ENCODE assay signal across 8 mouse cellular contexts in genomic region chr5:129907775-129908174, GRCm38 (mm10). TPM values are rescaled to one million over a fixed set of nuclear protein-coding genes. Genes with fewer than 3 reads are reported as not detected.
DNase-seq lines count a peak whose midpoint lies in the region; ATAC-seq and TF ChIP-seq lines count a peak whose summit lies in the region.

No protein-coding gene starts in this region.

- peak overlapping the region; percentile 81 for H3K9ac ChIP-seq in neural tube, embryonic 11.5 days (ENCODE audit: low read length)
- H3K9ac ChIP-seq in limb, embryonic 14.5 days (ENCODE audit: low read depth, low read length, severe bottlenecking): peak overlapping the region; percentile 80
- H3K9ac ChIP-seq in stomach, embryonic 15.5 days: no peak overlapping the region

- no peak for TF ChIP-seq POLR2A in limb, embryonic 14.5 days (IDR thresholded peaks at IDR 0.05; ENCODE audit: borderline replicate concordance, extremely low read depth, insufficient read depth, insufficient read length)

- no peaks in the 10 kb centered on the region for H3K9me3 ChIP-seq in neural tube, embryonic 11.5 days (ENCODE audit: control insufficient read depth, low read length)
- H3K9me3 ChIP-seq in limb, embryonic 14.5 days (ENCODE audit: control insufficient read depth, low read length): no peaks in the 10 kb centered on the region
- H3K9me3 ChIP-seq in stomach, embryonic 15.5 days: no peaks in the 10 kb centered on the region

- H3K4me3 ChIP-seq in neural tube, embryonic 11.5 days (ENCODE audit: low read depth, low read length): peak overlapping the region; percentile 64
- H3K4me3 ChIP-seq in limb, embryonic 14.5 days (replicated peaks; ENCODE audit: low read length): peak overlapping the region; percentile 63
- peak overlapping the region; percentile 71 for H3K4me3 ChIP-seq in stomach, embryonic 15.5 days (replicated peaks)

- H3K4me2 ChIP-seq in neural tube, embryonic 11.5 days (ENCODE audit: low read depth): peak overlapping the region; percentile 68
- H3K4me2 ChIP-seq in limb, embryonic 14.5 days (replicated peaks; ENCODE audit: low read depth, low read length, severe bottlenecking): peak overlapping the region; percentile 79
- H3K4me2 ChIP-seq in stomach, embryonic 15.5 days: peak overlapping the region; percentile 95

- H3K27ac ChIP-seq in neural tube, embryonic 11.5 days (ENCODE audit: low read depth, low read length): peak overlapping the region; percentile 47; the same call in 1 of the 2 replicates
- peak overlapping the region; percentile 76 for H3K27ac ChIP-seq in limb, embryonic 14.5 days (replicated peaks; ENCODE audit: low read depth, low read length)
- peak overlapping the region; percentile 8; the same call in 1 of the 2 replicates for H3K27ac ChIP-seq in stomach, embryonic 15.5 days

- ATAC-seq in neural tube, embryonic 11.5 days (ENCODE audit: insufficient read depth, low FRiP score, low TSS enrichment): no peak
- ATAC-seq in limb, embryonic 14.5 days (ENCODE audit: low FRiP score, low read depth): no peak
- no peak for ATAC-seq in stomach, embryonic 15.5 days (ENCODE audit: insufficient read depth, low FRiP score, low read depth)

- no peaks in the 10 kb centered on the region for H3K4me1 ChIP-seq in neural tube, embryonic 11.5 days (ENCODE audit: control insufficient read depth, insufficient read depth, low read length)
- H3K4me1 ChIP-seq in limb, embryonic 14.5 days (ENCODE audit: control insufficient read depth, insufficient read depth, low read length): 0 out of 2 replicates have a peak, but pooled peaks cover 4% of the 10 kb centered on the region
- no peaks in the 10 kb centered on the region for H3K4me1 ChIP-seq in stomach, embryonic 15.5 days

- DNase-seq in embryo, embryonic 11 days: peak; percentile 13
- DNase-seq in embryo, embryonic 10 days (ENCODE audit: low spot score): no peak
- no peak for DNase-seq in neural tube, embryonic 11.5 days (ENCODE audit: low spot score)
- no peak for DNase-seq in neural tube, embryonic 10.5 days (ENCODE audit: extremely low spot score, low spot score)
- no peak for DNase-seq in limb, embryonic 14.5 days (ENCODE audit: low spot score)
- no peak for DNase-seq in gastrocnemius, postnatal 14 days
- no peak for DNase-seq in c-Kit-positive CD71-positive TER-119-positive erythroid progenitor cells, embryonic 14.5 days (ENCODE audit: low spot score)

- H3K27me3 ChIP-seq in neural tube, embryonic 11.5 days (ENCODE audit: control insufficient read depth, insufficient read depth, low read length): no peaks in the 10 kb centered on the region
- no peaks in the 10 kb centered on the region for H3K27me3 ChIP-seq in limb, embryonic 14.5 days (ENCODE audit: control insufficient read depth, insufficient read depth, low read length)
- no peaks in the 10 kb centered on the region for H3K27me3 ChIP-seq in stomach, embryonic 15.5 days (replicated peaks)

- 33% methylated on average over 4 of the region's 4 CpGs for WGBS in neural tube, embryonic 11.5 days
- 37% methylated on average over 4 of the region's 4 CpGs for WGBS in limb, embryonic 14.5 days
- 24% methylated on average over 4 of the region's 4 CpGs for WGBS in stomach, embryonic 15.5 days

- no peaks in the 10 kb centered on the region for H3K36me3 ChIP-seq in neural tube, embryonic 11.5 days (ENCODE audit: control insufficient read depth, insufficient read depth, low read length)
- peaks cover 7% of the 10 kb centered on the region; the same call in 1 of the 2 replicates for H3K36me3 ChIP-seq in limb, embryonic 14.5 days (ENCODE audit: control insufficient read depth, insufficient read depth, low read length)
- H3K36me3 ChIP-seq in stomach, embryonic 15.5 days: no peaks in the 10 kb centered on the region

- intact Hi-C loops in gastrocnemius, postnatal 14 days (cut with DNase I; ENCODE audit: low total_unique reads): no loop called here

RNA-seq across cellular contexts. Expression of gene Nupr1l, which starts 0.6 kb away (rescaled TPM):
- polyA plus RNA-seq in neural tube, embryonic 11.5 days (2014; fragmentation: Nextera tagmentation; extraction: Ambion mirVana): 2.3 and 2.9 TPM in 2 replicates
- polyA plus RNA-seq in limb, embryonic 14.5 days (2012; rRNA removed): 4.3 and 4.5 TPM in 2 replicates
- polyA plus RNA-seq in limb, embryonic 14.5 days (2014; fragmentation: Nextera tagmentation; extraction: Ambion mirVana): 2.6 and 3.1 TPM in 2 replicates
- 2.7 and 3.2 TPM in 2 replicates for polyA plus RNA-seq in stomach, embryonic 15.5 days (2015; fragmentation: Nextera tagmentation; extraction: Ambion mirVana)
- under 1 TPM; 0.11 to 0.39 TPM for total RNA-seq in gastrocnemius, postnatal 14 days (2021)

RNA-seq across cellular contexts. Expression of gene Phkg1, which starts 9.4 kb away (rescaled TPM):
- polyA plus RNA-seq in neural tube, embryonic 11.5 days (2014; fragmentation: Nextera tagmentation; extraction: Ambion mirVana): 0.24 TPM in 1 of 2 replicates, not detected in the other
- polyA plus RNA-seq in limb, embryonic 14.5 days (2012; rRNA removed): 0.29 and 0.40 TPM in 2 replicates
- 0.21 TPM in 1 of 2 replicates, not detected in the other for polyA plus RNA-seq in limb, embryonic 14.5 days (2014; fragmentation: Nextera tagmentation; extraction: Ambion mirVana)
- 0.09 and 0.10 TPM in 2 replicates for polyA plus RNA-seq in stomach, embryonic 15.5 days (2015; fragmentation: Nextera tagmentation; extraction: Ambion mirVana)
- 100 to 1,000 TPM; 245 to 293 TPM for total RNA-seq in gastrocnemius, postnatal 14 days (2021)

RNA-seq across cellular contexts. Expression of gene Zbed5, which starts 12.3 kb away (rescaled TPM):
- polyA plus RNA-seq in neural tube, embryonic 11.5 days (2014; fragmentation: Nextera tagmentation; extraction: Ambion mirVana): 8.8 and 10.0 TPM in 2 replicates
- polyA plus RNA-seq in limb, embryonic 14.5 days (2012; rRNA removed): 8.8 and 9.1 TPM in 2 replicates
- 8.2 and 8.4 TPM in 2 replicates for polyA plus RNA-seq in limb, embryonic 14.5 days (2014; fragmentation: Nextera tagmentation; extraction: Ambion mirVana)
- polyA plus RNA-seq in stomach, embryonic 15.5 days (2015; fragmentation: Nextera tagmentation; extraction: Ambion mirVana): 3.1 and 3.5 TPM in 2 replicates
- under 1 TPM; 0.53 to 0.84 TPM for total RNA-seq in gastrocnemius, postnatal 14 days (2021)

RNA-seq across cellular contexts. Expression of gene Chchd2, which starts 20.5 kb away (rescaled TPM):
- polyA plus RNA-seq in neural tube, embryonic 11.5 days (2014; fragmentation: Nextera tagmentation; extraction: Ambion mirVana): 988 and 1,013 TPM in 2 replicates
- 773 and 1,133 TPM in 2 replicates for polyA plus RNA-seq in limb, embryonic 14.5 days (2012; rRNA removed)
- 901 and 959 TPM in 2 replicates for polyA plus RNA-seq in limb, embryonic 14.5 days (2014; fragmentation: Nextera tagmentation; extraction: Ambion mirVana)
- 880 and 948 TPM in 2 replicates for polyA plus RNA-seq in stomach, embryonic 15.5 days (2015; fragmentation: Nextera tagmentation; extraction: Ambion mirVana)
- 100 to 1,000 TPM; 477 to 529 TPM for total RNA-seq in gastrocnemius, postnatal 14 days (2021)

RNA-seq across cellular contexts. Expression of gene Vkorc1l1, which starts 34.0 kb away (rescaled TPM):
- 31.3 and 32.2 TPM in 2 replicates for polyA plus RNA-seq in neural tube, embryonic 11.5 days (2014; fragmentation: Nextera tagmentation; extraction: Ambion mirVana)
- 35.7 and 41.8 TPM in 2 replicates for polyA plus RNA-seq in limb, embryonic 14.5 days (2012; rRNA removed)
- polyA plus RNA-seq in limb, embryonic 14.5 days (2014; fragmentation: Nextera tagmentation; extraction: Ambion mirVana): 25.8 and 26.1 TPM in 2 replicates
- polyA plus RNA-seq in stomach, embryonic 15.5 days (2015; fragmentation: Nextera tagmentation; extraction: Ambion mirVana): 24.5 and 28.0 TPM in 2 replicates
- 10 to 100 TPM; 16.2 to 17.4 TPM for total RNA-seq in gastrocnemius, postnatal 14 days (2021)

Comparison
In these comparisons a context has a peak if more than half of its experiments do, and no peak if none do; other contexts are left out.
1. H3K27ac ChIP-seq: peak in every context shown above with its lines; median percentile 76 in limb, embryonic 14.5 days; 47 in neural tube, embryonic 11.5 days; 8 in stomach, embryonic 15.5 days.